Mouse (Mus musculus): ENCODE measurements around the gene D7Ertd443e.

The D7Ertd443e gene

DNA sequence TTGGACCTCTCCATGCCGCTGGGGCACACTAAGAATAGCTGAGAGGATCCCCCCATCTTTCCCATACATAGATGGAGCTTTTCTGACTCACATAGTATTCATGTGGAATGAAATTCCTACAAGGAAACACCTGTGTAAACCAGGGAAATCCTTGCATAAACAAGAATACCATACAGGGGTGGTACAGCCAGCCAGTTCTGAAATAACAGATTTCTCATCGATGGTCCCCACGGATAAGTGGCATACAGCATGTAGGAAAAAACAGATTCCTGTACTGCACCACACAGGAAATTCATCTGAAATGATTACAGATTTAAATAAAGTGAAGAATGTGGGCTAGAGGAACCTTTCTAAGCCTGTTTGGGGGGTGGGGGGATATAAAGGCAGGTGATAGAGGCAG is 49.5 kb downstream of the D7Ertd443e start:
- TF ChIP-seq GATA4 (IDR thresholded peaks at IDR 0.05; ENCODE audit: insufficient replicate concordance, low read length): no peak

DNA sequence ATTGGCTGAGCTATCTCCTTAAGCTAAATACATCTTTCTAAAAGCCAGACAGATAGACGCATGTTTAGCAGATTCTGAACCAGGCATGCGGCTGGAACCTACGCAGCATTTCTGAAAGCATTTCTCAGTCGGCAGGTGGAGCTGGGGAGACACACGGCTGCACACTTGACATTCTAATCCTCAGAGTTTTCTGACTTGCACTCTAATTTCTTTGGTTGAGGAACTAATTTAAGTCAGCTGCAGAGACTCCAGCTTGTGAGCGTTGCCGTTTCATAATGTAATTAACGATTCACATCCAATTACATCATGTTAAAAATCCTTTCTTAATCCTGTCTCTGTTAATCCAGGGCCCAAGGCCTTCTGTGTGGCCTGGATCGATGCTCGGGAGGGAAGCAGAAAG is 64.5 kb downstream of the D7Ertd443e start:
- no peak for TF ChIP-seq GATA4 (IDR thresholded peaks at IDR 0.05; ENCODE audit: insufficient replicate concordance, low read length)

DNA sequence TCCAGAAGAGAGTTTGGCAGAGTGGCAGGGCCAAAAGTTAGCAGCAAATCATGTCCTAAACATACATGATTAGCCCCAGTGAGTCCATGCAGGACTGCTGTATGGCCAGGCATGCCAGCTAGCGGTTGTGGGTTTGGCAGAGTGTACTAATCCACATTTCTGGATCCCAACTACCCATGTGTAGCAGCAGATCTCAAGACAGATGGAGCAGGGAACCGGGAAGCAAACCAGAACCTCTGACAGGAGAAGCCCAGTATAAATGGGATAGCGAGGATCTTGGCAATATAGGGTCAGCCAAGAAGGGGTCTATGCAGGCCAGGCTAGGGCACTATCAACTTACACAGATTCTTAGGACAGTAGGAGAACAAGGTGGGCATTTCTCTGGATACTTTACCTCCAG is 83.4 kb downstream of the D7Ertd443e start:
- TF ChIP-seq GATA4 (IDR thresholded peaks at IDR 0.05; ENCODE audit: insufficient replicate concordance, low read length): no peak

DNA sequence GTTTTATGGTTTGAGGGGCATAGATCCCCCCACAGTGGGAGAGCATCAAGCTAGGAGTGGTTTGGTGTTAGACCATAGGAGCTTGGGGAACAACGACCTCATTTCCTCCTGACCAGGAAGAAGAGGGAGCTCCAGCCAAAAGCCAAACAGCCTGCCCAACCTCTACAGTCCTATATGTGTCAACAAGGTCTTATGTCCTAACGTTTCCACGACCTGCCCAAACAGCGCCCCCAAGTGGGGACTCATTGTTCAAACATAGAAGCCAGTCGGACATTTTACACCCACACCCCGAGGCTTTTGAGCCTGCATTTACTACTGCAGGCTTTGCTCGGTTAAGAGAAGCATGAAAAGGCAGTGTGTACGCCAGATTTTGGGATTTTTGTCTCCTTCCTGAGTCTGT is 84.2 kb downstream of the D7Ertd443e start:
- no peak for TF ChIP-seq GATA4 (IDR thresholded peaks at IDR 0.05; ENCODE audit: insufficient replicate concordance, low read length)

DNA sequence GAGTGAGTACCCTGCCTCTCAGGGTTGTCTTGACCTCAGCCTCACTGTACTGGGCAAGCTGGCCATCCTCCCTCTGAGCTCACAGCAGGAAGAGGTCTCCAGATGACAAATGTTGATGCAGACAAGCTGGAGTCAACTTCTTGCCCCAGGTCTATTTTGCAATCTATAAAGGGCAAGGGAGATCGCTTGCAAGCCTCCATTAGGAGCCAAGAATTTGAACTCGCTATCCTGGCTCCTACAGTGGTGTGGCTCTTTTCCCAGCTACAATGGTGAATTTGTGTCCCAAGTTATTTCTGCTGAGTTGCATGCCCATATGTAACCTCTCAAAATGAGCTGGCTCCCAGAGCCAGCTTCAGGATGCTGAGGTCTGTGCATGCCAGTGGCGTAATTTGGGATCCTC is 92.7 kb downstream of the D7Ertd443e start:
- no peak for TF ChIP-seq GATA4 (IDR thresholded peaks at IDR 0.05; ENCODE audit: insufficient replicate concordance, low read length)

DNA sequence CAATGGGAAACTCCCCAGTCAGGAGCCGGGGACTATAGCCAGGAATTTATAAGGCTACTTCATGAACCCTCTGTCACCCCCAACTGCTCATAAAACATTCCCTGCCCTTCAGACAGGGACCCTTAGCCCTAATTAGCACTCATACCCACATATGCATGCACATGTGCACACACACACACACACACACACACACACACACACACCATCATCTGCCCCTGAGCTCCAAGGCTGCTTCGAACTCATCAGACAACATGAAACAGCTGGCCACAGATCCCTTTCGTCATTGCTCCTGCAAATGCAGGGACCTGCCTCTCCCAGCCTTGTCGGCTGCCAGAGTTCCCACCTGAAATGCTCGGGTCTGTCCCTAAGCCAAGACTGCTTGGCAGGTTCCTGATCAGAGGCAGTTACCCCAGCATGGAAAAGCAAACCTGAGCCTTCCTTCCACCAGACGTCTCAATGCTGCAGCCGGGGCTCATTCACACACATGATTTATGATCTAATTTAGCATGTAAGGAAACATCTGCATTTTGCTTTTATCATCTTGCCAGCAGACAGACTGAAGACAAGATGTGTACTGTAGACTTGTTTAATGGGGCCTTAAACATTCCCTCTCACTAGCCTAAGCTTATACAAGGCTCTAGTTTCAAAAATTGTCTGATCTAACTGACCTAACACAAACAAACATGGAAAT is 95.7 kb downstream of the D7Ertd443e start:
- no peak for TF ChIP-seq GATA4 (IDR thresholded peaks at IDR 0.05; ENCODE audit: insufficient replicate concordance, low read length)

DNA sequence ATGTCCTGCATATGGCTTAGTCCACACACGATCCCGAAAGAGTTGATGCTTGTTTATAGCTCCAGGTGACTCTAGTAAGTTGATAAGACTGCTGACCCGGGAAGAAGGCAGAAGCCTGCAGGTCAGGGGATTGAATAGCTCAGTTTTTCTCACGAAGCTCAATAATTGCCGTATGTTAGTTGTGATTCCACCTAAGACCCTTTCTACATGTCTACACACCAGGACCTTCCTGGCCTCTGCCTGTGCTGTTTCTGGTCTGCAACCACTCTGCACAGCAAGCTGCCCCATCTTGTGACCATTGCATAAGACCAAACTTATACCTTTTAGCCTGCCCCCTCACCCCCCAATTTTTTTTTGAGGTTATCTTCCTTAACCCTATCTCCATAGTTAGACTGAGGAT is 96.3 kb downstream of the D7Ertd443e start:
- no peak for TF ChIP-seq GATA4 (IDR thresholded peaks at IDR 0.05; ENCODE audit: insufficient replicate concordance, low read length)

DNA sequence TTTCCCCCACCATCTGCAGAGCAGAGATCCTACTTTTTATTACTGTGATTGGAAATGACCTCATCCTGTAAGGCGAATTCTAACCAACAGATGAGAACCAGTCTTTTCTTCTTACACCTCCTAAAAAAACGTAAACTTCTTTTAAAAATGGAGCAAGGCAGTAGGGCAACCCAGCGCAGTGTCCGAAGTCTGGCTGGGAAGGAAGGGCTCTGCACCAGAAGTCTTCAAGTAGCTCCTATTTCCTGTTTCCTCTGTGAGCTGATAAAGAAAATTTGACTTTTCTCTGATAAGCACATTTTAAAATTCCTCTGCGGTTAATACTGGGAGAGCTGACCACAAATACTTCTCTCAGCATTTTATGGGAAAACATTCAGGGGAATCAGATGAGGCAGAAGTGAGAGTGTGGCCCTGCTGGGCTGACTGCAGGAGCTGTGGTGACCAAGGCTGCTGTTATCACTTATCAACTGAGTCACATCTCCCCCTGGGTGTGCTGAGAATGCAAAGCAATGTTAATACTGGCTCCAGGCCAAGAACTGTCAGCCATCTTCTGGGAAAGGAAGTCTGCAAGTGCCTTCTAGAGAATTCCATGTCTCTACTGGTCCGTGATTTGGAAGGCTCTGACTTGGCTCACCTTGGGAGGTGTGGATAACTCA is 97.8 kb downstream of the D7Ertd443e start:
- TF ChIP-seq GATA4 (IDR thresholded peaks at IDR 0.05; ENCODE audit: insufficient replicate concordance, low read length): peak; percentile 77; the same call in 1 of the 2 replicates

DNA sequence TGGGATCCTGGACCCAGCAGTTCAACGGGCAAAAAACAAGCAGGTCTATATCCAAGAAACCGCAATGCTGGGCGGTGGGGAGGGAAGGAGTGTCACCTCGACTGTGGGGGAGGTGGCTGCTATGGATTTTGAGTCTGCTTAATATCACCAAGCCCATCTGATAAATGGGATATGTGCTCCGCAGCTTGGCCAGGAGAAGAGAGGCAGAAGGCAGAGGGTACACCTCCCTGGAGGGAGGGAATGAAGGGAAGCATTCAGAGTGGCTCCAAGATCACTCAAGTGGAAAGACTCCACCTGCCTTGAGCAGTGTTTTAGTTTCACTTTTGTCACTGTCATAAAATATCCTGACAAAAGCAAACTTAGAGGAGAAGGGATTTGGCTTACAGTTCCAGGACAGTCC is 112.5 kb downstream of the D7Ertd443e start:
- TF ChIP-seq GATA4 (IDR thresholded peaks at IDR 0.05; ENCODE audit: insufficient replicate concordance, low read length): no peak

DNA sequence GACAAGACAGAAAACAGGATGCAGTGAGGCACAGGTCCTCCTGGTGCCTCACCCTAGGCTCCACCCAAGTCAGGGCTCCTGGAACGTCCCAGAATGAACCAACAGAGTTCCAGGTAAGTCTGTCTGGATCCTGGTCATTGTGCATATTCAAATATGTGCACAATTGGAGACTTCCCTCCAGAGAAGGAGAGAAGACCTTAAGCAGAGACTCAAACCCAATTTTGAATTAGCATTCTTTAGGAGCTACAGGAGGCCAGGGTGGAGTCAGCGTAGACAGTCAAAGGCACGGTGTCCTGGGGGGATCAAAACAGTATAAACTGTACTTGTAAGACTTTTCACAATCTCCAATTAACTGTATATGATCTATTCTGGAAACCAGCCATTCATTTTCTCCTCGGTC is 113.0 kb downstream of the D7Ertd443e start:
- TF ChIP-seq GATA4 (IDR thresholded peaks at IDR 0.05; ENCODE audit: insufficient replicate concordance, low read length): no peak

DNA sequence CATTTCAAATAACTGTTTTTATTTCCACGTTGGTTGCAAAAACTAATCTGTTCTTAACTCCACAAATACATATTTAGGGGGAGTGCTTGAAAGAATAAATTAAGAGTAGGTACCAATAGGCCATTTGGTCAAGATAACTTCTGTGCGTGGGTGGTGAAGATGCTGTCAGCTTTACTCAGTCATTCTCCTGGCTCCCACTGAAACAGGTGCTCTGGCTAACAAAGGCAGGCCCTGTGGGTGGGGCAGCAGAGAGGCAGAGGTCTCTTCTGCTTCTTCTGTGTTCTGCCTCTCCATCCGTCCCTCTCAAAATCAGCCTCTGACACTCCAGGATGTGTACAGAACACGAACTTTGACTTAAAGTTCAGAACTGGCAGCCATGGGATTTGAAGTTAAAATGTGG is 119.7 kb downstream of the D7Ertd443e start:
- no peak for TF ChIP-seq GATA4 (IDR thresholded peaks at IDR 0.05; ENCODE audit: insufficient replicate concordance, low read length)

DNA sequence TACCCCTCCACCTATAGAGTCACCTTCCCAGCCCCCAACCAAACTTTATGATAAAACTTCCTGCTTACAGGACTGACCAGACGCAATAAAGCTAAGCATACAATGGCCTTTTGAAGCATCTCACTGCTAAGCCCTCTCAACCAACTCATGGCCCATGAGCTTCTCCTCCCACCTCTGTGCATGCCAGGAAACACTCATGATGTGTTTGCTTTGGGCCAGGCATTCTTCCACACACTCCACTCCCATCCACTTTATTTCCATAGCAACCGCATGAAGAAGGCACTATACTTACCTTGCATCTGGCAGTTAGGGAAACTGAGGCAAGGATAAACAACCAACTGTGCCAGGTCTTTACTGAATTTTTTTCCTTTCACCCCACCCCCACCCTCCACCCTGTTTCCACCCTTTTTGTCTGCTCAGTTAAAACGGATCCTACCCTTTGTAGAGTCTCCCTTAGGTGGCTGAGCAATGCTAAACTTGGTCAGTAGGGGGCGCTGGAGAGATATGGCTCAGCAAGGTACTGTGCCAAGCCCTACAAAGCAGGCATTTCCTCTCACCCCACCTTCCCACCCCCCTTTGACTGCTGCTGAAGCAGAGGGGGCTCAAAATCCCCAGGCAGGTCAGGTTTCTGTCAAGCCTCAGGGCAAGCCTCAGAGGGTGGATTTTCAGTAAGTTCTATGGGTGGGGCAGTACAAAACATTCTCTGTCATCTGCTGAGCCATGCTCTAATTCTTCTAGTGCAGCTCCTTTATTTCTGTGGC is 122.1 kb downstream of the D7Ertd443e start:
- no peak for TF ChIP-seq GATA4 (IDR thresholded peaks at IDR 0.05; ENCODE audit: insufficient replicate concordance, low read length)

DNA sequence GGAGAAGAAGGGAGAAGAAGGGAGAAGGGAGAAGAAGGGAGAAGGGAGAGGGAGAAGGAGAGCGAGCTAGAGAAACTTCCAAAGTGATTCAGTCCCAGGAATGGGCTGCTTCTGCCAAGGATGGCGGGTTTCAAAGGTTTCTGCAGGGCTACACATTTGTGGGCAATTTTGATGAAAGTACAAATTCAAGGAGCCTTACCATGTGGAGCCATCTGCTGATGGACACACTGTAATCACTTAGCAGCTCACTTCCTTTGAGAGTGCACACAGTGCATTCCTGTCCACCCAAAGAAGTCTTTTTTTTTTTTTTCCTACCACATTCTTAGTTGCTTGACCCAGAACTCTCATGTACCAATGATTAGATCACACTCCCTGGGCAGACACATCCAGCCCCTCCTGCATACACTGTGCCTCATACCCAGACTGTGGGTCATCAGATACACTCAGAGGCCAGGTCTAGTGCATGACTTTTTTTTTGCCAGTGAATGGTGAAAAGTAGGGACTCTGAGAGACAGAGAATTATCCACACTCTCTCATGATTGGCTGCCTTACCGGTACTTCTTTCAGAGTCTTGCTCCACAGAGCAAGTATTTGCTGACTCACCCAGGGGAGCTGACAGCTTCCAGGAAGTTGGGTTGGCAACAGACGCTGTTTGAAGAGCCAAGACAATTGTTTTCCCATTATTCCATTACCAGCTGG is 124.3 kb downstream of the D7Ertd443e start:
- no peak for TF ChIP-seq GATA4 (IDR thresholded peaks at IDR 0.05; ENCODE audit: insufficient replicate concordance, low read length)

DNA sequence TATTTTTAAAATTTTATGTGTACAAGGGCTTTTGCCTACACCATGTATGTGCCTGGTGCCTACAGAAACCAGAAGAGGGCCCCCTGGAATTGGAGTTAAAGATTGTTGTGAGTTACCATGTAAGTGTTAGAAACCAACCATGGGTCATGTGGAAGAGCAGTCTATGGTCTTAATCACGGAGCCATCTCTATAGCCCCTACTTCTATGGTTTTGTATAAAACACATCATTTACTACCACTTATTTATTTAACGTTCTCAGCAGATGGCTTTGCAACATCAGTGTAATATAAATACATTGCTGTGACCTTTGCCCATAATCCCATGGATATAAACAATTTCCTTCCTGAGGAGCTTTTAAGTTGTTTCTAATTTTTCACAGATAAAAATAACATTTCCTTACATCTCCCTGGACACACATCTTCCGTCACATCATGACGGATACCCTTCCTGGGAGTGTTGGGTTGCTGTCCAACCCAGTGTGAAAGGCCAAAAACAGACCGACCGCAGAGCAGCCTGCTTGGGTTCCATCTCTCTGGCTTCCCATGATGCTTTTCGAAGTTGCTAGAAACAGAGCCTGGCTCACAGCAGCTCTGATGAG is 135.1 kb downstream of the D7Ertd443e start:
- no peak for TF ChIP-seq GATA4 (IDR thresholded peaks at IDR 0.05; ENCODE audit: insufficient replicate concordance, low read length)

DNA sequence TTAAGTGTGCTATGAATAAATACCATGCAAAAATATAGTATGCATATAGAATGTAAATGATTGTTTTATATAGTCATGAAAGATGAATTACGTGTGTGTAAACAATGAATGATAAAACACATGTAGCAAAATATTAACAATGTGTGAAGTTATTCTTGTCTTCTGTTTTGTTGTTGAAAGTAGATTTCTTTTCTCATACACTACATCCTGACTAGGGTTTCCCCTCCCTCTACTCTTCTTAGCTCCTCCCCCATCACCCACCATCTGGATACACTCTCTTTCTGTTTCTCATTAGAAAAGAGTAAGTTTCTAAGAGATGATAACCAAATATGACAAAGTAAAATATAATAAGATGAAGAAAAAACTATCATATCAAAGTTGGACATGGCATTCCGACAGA is 137.4 kb downstream of the D7Ertd443e start:
- no peak for TF ChIP-seq GATA4 (IDR thresholded peaks at IDR 0.05; ENCODE audit: insufficient replicate concordance, low read length)

Measured in liver, adult (tissue).